Mouse (Mus musculus): Measurements from ENCODE around the gene Agbl4.
"Not testable (repeated sequence)": the region's sequence is repeated elsewhere in the genome, so short reads cannot be mapped to it uniquely, and the experiment has no call there.

Gene Agbl4

DNA sequence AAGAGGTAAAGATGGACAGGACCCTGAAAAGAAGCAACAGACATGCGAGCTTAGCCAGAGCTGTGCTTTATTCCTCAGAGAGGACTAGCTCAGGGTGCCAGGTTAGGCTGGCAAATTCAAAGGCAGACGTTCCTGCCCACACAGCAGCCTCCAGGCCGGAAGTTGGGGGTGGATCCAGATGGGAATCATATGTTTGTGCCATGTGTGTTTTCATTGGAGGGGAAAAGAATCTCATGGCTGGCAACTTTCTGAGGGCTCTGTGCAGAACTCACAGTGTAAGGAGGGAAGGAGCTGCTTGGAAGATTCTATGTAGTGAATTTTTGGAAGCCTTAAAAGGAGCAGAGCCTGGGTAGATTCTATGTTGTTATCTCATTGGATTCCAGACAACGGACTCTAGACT lies 519.1 kb downstream of the Agbl4 start:
- DNase-seq (ENCODE audit: low spot score) = no peak

DNA sequence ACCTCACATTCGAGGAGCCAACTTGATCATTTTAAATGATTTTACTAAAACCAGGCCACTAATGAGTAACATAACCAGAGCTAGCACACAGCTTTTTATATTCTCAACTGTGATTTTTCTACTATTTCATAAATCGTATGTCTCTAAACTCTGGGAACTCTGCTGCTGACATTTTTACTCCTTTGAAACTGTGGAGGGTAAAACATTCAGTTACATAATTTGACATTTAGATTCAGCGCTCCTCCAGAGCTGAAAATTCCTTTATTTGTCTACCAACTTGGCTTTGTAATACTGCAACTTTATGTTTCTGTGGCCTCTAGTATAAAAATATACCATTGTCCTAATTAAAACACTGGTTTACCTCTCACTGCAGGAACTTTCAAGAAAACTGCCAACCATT lies 523.6 kb downstream of the Agbl4 start:
- no peak for DNase-seq (ENCODE audit: low spot score)

DNA sequence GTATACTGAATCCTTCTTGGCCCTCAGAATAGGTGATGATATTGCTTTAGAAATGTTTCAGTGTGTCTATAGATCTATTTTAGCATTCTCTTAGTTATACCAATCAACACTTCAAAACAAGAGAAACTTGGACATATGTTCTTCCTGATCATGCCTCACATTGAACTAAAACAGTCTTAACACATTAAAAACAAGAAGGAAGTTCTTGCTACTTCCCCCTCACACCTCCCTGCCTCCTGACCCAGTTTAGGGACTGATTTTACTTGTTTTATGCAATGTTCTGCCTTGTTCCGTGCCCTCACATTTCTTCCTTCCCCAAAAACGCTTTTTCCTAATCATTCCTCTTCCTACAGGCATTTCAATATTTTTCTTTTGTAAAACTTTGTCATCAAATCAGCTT lies 604.2 kb downstream of the Agbl4 start:
- no peak for DNase-seq (ENCODE audit: low spot score)

DNA sequence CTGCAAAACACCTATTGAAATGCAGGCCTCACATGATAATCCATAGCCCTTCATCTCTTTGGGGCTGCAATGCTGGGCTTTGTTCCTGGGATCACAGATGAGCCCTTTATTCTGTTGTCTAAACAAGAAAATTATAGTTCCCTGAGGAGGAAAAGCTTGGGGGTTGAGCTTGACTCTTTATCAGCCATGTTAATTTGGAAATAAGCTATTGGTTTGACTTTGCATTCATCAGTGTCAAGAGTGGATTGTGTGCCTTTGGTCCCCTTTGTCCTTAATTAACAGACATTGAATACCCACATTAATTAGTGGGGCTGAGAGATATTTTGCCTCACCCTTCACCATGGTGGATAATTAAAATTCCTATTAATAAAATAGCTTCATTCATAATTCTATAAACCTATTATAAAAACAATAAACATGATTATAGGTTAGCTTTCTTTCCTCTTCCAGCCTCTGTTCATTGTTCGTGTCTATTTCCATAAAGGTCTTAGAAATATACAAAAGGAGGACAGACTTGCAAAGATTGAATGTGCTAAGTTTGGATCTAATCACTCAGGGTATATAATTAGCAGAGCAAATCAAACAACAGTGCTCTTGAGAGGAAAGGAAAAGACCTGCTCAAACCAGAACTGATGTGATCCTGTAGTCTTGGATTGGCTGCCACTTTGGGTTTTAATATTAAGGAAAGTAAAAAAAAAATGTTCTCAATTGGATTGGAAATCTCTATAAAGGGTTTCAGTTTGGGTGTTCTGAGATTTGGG lies 607.4 kb downstream of the Agbl4 start:
- DNase-seq (ENCODE audit: low spot score) = no peak

DNA sequence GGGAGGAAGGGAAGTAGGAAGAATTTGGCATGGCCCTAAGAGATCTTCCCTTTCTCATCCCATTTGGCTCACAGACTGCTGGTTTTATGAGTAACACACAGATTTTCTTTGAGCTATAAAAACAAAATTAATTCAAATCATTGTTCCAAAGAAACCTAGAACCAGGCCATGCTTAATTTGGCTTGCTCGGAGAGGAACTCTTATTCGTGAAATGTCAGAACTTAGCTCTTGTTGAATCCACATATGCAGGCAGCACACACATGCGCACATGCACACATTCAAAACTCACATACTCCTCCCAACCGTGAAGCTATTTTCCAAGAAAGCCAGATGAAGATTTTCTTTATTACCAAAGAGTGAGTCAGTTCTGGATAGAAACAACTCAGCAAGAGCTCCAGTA lies 621.9 kb downstream of the Agbl4 start:
- no peak for DNase-seq (ENCODE audit: low spot score)

DNA sequence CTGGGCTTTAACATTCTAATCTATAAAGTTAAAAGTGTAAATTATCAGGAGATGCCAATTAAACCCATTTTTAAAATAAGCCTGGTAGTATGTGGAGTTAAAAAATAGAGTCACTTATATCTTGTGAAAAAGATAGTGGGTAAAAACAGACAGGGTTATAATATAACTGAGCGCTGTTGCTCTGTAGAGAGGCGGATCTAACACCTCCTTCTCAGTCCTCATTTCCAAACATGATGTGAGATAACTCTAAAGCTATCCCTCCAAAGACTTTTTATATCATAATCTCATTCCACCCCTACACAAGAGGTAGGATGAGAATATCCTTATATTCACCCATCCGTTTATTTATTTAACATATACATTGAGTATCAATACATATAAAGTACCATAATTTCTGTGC lies 669.9 kb downstream of the Agbl4 start:
- DNase-seq (ENCODE audit: low spot score) = no peak

DNA sequence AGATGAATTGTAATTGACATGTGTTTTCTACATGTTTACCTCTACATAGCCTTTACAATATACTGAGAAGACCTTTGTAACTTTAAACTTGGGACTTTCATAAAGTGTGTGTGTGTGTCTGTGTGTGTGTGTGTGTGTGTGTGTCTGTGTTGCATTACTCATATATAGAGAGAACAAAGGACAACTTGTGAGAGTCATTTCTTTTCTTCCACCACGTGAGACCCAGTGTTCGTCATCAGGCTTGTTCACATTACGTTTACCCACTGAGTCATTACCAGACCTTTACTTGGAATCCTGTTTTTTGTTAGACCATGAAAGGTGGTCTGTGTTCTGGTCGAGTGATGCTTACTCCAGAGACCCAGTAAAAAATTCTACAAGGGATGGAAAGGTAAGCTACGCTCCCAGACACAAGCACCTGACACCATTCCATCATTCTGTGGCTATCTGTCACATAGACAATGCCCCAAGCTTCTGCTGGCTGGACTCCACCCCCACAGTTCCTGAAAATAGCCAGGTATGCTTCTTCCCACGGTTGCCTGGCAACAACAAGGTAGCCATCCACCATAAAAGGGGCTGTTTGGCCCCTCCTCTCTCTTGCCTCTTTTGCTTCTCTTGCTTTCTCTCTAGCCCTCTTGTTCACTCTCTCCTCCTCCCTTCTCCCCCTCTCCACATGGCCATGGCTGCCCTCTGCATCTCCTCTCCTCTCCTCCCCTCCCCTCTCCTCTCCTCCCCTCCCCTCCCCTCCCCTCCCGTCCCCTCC lies 676.5 kb downstream of the Agbl4 start:
- DNase-seq (ENCODE audit: low spot score) = no peak

DNA sequence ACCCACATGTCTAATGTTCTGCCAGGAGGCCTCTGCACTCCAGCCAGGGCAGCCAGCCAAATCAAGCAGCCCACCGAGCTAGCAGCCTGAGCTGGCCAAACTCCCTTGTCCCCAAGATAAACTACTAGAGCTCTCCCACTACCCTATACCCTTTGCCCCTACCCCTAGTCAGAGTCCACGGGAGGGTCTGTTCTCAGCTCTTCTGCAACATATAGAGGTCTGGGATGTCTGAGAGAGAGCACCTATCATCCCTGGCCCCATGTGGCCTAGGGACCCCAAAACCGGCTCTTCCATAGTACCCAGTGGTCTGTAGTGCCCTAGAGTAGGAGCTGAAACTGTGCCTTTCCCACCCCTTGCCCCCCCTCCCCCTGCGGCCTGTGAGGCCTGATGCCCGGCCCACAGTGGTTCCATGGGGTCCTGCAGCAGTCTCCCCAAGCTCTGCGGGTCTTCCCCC lies 677.3 kb downstream of the Agbl4 start:
- DNase-seq (ENCODE audit: low spot score) = no peak

DNA sequence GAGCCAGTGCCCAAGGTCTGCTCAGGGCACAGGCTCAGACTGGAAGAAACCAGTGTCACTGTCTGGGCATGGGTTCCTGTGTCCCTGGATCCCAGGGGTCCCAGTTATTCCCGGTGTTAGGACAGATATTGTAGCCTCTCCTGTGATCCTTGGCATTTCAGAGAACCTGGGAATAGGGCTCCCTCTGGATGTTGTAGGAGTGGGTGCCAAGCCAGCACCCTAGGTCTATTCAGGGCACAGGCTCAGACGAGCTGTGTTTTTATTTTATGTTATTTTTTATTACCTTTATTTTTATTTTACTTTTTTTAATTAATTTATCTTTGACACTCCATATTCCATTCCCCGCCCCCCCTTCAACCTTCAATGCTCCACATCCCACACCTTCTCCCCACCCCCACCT lies 680.3 kb downstream of the Agbl4 start:
- no peak for DNase-seq (ENCODE audit: low spot score)

DNA sequence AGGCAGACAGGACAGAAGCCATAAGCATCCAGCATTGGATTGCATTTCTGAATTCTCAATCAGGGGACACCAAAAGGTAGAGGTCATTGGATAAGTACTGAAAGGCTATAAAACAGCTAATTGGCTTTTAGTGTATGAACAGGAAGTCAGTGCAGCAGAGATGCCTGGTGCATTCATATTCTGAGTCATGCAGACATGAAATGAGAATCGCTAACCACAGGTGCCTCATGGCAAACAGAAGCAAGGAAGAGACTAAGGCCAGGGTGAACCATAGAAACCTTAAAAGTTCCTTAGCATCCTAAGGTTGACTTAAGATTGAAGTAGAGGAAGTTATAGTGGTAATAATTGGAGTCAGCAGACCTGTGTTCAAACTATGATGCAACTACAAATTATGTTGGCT lies 687.9 kb downstream of the Agbl4 start:
- DNase-seq (ENCODE audit: low spot score) = no peak

DNA sequence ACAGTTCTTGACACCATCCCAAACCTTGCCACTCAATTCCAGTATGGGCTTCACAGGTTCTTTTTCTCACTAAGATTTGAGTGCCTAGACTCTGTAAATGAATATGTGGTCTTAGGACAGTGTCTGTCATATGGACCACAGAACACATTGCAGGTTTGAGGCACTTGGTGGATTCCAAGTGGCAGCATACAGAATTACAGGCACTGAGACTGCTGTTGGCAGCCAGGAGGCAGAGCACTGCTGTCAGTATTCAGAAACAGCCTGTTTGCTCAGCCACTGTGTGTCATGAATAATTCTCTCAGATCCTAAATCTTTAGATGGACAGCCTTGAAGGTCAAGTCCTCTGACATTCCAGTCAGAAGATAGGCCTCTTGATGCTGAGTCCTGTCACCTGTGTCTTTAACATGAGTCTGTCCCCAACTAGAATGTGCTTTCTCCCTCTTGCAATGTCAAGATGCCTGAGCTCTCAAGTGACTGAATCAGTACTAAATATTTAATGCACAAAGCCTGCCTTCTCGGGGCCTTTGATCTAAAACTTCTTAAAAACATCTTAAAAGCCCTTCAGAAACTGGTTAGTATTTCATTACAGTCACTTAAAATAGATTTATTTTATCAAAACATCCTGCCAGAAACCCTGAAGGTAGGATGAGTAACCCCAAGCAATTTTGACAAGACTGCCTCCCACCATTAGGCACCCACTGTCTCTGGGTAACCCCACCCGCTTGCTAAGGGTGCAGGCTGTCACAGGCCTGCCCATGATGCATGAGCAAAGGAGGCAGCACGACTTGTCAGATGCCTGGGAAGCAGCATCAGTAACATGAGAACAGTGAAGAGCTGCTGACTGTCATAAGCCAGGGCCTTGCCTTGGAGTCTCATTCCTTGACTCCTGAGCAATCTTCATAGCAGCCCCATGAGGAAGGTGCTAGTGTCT lies 739.0 kb downstream of the Agbl4 start:
- DNase-seq (ENCODE audit: low spot score) = no peak

DNA sequence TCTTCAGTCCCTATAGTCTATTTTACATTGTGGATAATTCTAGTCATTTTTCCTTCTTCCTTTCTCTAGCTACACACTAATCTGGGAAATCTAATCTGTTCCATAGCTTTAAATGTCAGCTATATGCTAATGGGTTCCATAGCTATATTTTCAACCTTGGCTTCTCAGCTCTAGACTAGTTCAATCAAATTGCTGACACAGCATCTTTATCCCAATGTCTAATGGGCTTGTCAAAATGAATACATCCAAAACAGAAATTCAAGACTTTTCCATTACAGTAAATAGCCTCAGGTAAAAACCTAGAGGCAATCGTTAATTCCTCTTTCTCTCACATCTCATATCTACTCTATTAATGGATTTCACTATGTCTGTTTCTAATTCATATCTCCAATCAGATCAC lies 750.3 kb downstream of the Agbl4 start:
- DNase-seq (ENCODE audit: low spot score) = no peak

DNA sequence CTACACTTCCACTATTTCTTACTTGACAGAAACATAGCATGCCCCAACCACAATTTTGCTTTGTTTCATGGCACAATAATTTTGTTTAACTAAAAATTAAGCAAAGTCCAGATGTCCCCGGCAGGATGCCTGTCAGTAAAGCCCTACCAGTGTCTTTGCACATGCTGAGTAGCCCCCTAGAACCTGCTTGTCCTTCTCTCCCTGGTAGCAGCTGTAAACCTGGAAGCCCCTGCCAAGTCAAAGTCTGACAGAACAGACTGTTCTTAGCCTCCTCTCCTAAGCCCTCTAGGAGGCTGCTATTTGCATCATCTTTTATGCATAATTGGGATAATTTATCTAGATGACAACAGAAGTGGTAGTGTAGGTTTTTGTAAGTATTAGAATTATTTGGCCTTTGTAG lies 758.4 kb downstream of the Agbl4 start:
- no peak for DNase-seq (ENCODE audit: low spot score)

DNA sequence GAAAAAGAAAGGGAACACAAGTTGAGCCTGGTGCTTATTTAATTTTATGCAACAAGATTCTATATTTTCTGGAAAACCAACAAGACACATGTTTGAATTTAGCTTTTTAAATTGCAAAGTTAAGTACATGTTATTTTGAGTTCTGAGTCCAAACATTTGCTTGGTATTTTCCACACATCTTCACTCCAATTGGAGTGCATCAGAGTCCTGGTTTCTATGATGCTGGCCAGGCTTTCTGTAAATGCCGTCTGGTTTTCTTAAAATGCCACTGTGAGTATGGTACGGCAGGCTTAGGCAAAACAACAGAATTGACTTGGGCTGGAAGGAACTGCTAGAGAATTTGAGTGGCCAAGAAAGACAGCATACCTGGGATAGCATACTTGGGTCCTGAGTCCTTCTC lies 784.0 kb downstream of the Agbl4 start:
- no peak for DNase-seq (ENCODE audit: low spot score)

DNA sequence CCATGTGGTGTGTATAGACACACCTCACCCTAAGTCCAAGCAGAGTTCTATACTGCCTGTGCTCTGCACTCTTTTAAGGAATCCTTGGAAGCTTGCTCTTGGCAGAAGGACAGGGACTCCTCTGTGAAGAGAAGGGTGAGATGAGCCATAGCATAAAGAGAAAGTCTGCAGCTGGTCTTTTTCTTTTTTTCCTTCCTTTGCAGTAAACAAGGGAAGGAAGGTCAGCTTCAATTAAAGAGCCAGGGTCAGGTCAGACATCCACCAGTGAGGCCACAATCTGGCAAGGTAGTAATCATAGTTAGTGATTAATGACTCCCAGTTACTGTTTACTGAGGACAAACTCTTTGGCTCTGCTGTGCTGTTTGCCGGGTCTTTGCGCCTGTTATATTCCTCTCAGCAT lies 802.6 kb downstream of the Agbl4 start:
- DNase-seq (ENCODE audit: low spot score) = no peak

DNA sequence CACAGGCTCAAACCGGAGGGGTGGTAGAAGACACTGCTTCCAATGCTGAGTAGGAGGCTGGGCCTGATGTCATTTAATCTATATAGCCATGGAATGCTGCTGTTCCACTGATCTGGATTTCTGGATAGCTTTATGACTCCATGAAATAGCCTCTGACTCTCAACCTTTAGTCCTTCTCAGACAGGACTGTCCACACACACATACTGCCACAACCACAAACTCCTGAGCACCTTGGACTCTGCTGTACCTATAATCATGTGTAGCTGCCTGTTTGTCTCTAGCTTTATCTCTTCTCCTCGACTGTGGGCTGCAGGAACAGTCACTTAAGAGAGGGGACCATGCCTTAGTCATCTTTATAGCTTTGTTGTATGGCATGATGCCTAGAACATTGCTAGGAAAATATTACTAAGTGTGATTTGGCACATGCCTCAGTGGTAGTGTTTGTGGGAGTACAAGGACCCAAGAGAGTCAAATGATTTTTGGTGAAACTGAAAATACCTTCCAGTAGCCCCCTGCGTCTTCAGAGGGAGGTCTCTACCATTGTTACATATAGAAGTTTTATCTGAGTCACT lies 817.8 kb downstream of the Agbl4 start:
- no peak for DNase-seq (ENCODE audit: low spot score)

DNA sequence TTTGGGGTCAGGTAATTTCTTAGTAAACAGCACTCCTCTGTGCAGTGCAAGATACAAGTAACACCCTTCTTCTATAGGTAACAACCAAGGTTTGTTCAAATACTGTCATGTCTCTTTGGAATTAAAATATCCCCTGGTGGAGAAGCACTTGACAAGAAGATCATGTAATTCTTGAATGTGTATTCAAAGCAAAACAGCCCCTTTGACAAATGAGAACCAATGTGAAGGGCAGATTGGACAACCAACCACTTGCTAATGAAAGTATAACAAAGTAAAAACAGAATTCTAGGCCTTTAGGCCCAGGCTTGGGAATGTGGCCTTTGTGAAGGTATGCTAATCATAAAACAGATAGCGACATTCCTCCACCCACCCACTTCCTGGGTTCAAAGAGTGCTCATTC lies 821.6 kb downstream of the Agbl4 start:
- DNase-seq (ENCODE audit: low spot score) = not testable (repeated sequence)

DNA sequence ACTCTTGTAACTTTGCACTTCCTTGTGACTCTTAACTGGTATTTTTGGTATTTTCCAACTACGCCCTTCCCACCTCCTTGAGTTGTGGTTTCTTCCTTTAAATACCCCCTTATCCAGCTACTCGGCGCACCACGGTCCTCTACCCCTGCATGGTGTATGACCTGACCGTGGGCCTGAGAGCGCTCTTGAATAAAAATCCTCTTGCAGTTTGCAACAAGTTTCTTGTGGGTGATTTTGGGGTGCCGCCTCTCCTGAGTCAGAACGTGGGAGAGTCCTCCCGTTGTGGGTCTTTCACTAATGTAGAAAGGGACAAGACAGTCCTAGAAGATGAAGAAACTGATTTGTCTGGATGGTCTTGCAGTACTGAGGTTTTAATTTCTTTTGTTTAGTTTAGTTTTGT lies 822.1 kb downstream of the Agbl4 start:
- DNase-seq (ENCODE audit: low spot score) = not testable (repeated sequence)

DNA sequence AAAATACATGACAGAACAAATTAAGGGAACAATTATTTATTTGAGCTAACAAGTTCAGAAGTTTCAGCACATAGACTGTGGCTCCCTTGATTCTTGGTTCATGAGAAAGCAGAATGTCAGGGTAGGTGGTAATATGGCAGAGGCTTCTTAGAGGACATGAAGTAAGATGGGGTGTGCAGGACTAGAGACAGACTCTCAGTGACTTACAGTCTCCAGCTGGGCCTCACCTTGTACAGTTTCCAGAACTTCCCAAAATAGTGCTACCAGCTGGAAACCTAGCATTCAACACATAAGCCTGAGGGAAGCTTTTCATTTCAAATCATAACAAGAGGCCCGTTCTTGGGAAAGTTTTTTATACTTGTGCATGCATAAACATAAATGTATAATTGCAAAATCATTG lies 836.4 kb downstream of the Agbl4 start:
- DNase-seq (ENCODE audit: low spot score) = no peak

DNA sequence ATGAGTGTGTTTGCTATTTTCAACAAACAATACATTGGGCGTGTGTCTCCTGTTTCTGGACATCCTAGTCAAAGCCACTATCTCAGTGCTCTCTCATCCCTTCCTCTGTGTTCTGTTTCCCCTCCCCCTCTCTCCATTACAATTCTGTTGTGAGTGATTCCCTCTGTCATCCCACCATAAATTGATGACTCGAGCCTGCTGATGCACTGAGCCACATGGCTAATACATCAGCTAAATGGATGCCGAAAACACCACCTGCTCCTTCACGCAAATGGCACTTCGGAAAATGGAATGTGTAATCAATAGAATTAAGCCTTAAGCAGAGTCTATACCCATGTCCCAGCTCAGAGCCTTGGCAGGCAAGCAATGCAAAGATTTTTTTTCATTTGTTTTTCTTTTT lies 854.5 kb downstream of the Agbl4 start:
- no peak for DNase-seq (ENCODE audit: low spot score)

DNA sequence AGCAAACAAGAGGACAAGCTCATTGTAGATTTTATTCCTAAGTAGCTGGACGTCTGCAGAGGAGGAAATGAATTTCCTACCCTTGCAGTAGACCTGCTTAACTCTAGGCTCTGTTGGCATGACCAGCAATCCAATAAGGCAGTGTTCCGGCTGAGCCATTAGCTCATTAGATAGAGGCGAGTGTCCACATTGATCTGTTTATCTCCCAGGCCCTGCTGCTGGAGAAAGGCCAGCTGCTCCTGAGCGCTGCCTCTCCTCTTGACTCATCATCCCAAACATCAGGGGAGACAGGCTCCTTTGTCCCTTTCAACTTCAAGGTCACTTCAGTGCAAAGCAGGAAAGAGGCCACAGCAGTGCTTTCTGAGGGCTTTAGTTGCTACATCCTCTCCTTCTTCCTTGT lies 858.0 kb downstream of the Agbl4 start:
- DNase-seq (ENCODE audit: low spot score) = no peak

DNA sequence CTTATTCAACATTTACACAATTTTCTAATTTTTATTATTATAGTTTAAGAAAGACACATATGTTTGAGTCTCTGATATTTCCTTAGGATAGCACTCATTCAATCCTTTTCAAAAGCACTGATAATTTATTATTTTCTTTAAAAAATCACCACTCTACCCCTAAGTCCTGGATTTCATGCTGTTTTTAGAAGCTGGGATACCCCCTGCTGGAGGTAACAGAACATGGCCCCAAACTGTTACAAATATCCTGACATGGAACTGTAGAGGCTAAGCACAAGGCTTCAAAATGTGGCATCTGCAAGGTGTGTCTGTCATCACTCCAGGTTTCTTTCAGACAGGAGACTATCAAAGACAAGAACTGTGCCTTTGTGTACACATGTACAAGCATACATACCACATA lies 859.5 kb downstream of the Agbl4 start:
- no peak for DNase-seq (ENCODE audit: low spot score)
